Mouse (Mus musculus) T-cell, adult 66 days (primary cell): ENCODE measurements around the gene S100g. TPM values are rescaled to one million over a fixed set of nuclear protein-coding genes. Genes with fewer than 3 reads are reported as not detected.

ENCODE experiments used
- total RNA-seq, 2 experiments: library from RNA; stranded (reverse); gene quantifications; 3 replicates in 1 of 2; 4 replicates in 1 of 2; pipeline ENCODE4 v1.2.4; 2023

The S100g gene
- total RNA-seq: not detected

DNA sequence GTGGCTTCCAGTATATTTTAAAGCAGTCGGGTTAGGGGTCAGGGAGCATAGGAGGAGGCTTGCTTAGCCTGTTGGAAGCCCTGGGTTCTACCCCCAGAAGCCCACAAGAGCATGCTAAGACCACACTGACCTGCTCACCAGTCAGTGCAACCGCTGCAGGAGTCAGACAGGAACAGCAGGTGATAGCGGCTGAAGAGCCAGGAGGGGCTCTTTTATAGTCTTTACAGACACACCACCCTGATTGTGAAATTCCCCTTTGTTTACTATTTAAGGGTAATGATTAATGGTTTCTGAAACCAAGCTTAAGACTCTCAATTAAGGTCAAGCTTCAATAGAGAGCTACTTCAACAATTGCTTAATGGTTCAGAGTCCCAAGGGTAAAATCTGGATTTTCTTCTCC is at the start of gene S100g:
Gene S100g, minus strand, starts transcription at position 217 of the 400 bp plus-strand sequence.

Other genes starting within 250 kb of the S100g start
- 100 to 1,000 TPM; 109 to 115 TPM for gene Rbbp7, start 204.2 kb downstream of the S100g start, total RNA-seq
- 10 to 100 TPM; 31.3 to 37.5 TPM for gene Txlng, start 135.1 kb downstream of the S100g start, total RNA-seq
- gene Syap1, start 76.2 kb downstream of the S100g start, total RNA-seq: 10 to 100 TPM; 20.1 to 21.3 TPM
- 100 to 1,000 TPM; 142 to 146 TPM for gene Ctps2, start 63.4 kb downstream of the S100g start, total RNA-seq